Mouse (Mus musculus) small intestine, adult 2 months (tissue): ENCODE results near the gene Cenpv.

Source experiments
- CTCF ChIP-seq: fragments of 200-500 bp; IDR thresholded peaks from 2 replicates; pipeline ENCODE4 v1.5.1; 2012; ENCODE audit warnings: low read depth, mild to moderate bottlenecking, control low read depth, inconsistent platforms, low read length, moderate library complexity, mixed read lengths; ENCODE audit not compliant: insufficient replicate concordance, insufficient read length; ENCODE audit errors: extremely low read depth
- POLR2A ChIP-seq: fragments of 200-500 bp; IDR thresholded peaks from 2 replicates; pipeline ENCODE4 v1.6.1; 2012; ENCODE audit warnings: low read depth, mild to moderate bottlenecking, control low read depth, inconsistent platforms, low read length, moderate library complexity

GRCm38 (mm10) chr11:62563590-62563989 is 24.5 kb upstream of the Cenpv start:
- no peak for TF ChIP-seq POLR2A
- no peak for TF ChIP-seq CTCF
